Mouse (Mus musculus) B cell, adult 62 days (primary cell): ENCODE measurements around the gene Casp12. TPM values are rescaled to one million over a fixed set of nuclear protein-coding genes. Genes with fewer than 3 reads are reported as not detected.

Experiments used
- total RNA-seq: library from RNA; stranded (reverse); gene quantifications from 4 replicates; pipeline ENCODE4 v1.2.4, GENCODE M21; 2023

The Casp12 gene
- 0.32 to 0.63 TPM in 2 of 4 replicates, not detected in the others for total RNA-seq

DNA sequence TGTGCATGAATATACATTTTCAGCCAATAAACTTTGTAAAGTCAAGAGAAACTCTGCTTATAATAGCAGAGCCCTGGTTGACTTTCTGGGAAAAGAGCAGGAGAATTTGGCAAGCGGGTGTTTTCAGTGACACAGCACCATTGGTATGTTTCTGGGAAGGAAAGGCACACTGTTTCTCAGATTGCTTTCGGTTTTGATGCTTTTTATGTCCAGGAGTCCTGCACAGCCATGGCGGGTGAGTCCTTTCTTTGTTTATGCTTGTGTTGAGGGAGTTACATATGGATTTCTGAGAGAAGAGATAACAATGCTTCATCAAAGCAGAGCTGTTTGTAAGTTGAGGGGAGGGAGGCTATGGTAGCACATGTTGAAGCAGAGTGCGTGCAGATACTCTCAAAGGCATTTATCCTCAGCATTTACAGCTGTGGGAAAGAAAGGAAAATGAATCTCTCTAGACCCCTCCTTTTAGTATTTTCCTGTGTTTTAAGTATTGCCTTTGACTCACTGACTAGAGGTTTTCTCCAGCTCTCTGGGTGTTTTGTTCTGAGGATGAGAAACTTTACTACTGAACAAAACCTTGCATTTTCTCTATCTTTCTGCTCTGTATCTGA, at the start of gene Casp12:
TSS of gene Casp12 (plus strand) at position 140 of the 608 bp plus-strand sequence.

GRCm38 (mm10) chr9:5298329-5299131, 46.7 kb upstream of the Casp12 start, which contains the start of gene Casp1:
Gene Casp1, plus strand, starts transcription at chr9:5298517.

DNA sequence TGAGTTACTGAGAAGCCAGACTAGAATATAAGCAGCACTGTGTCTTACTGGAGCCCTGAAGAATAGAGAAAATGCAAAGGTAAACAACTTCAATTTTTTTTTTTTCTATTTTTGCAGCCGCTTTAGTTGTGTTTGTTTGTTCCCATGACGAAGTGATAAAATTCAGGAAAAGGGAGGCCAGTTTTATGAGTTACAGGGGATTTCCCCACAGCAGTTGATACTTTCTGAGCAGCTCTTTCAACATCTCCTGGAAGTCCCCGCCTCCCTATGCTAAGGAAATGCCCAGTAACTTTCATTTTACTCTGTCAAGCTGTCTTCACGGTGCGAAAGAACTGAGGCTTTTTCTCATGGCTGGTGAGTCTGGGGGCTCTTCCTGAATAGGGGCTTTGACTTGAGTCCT, 36.7 kb upstream of the Casp12 start, which contains the start of gene Casp4:
TSS of gene Casp4 (plus strand) at position 268 of the 400 bp plus-strand sequence.

Other genes starting within 250 kb of the Casp12 start
- gene Casp1, start 46.9 kb upstream of the Casp12 start, total RNA-seq, result 34.5 to 39.9 TPM (median 35.1 TPM) in 4 replicates
- gene Casp4, start 36.6 kb upstream of the Casp12 start, total RNA-seq, result 33.9 to 45.3 TPM (median 42.6 TPM) in 4 replicates